Mouse (Mus musculus) brain, embryonic 14.5 days (tissue): ENCODE measurements at regions not wholly inside any gene's neighbourhood (a gene's known extent, or its start where the extent isn't known, plus 50 kb on each side); places are given as distances from the start of the nearest gene placed in this dataset.

ENCODE experiments used
- CTCF ChIP-seq: fragments of 200-500 bp; IDR thresholded peaks from 2 replicates; pipeline ENCODE4 v1.5.1; 2012; ENCODE audit warnings: inconsistent platforms, mild to moderate bottlenecking, moderate library complexity, borderline replicate concordance; ENCODE audit not compliant: insufficient read depth, insufficient read length; ENCODE audit errors: extremely low read depth
- POLR2A ChIP-seq: fragments of 200-500 bp; IDR thresholded peaks from 2 replicates; pipeline ENCODE4 v1.6.1; 2012; ENCODE audit warnings: mild to moderate bottlenecking, inconsistent platforms, borderline replicate concordance; ENCODE audit not compliant: poor library complexity, insufficient read depth, insufficient read length, severe bottlenecking; ENCODE audit errors: extremely low read depth

DNA sequence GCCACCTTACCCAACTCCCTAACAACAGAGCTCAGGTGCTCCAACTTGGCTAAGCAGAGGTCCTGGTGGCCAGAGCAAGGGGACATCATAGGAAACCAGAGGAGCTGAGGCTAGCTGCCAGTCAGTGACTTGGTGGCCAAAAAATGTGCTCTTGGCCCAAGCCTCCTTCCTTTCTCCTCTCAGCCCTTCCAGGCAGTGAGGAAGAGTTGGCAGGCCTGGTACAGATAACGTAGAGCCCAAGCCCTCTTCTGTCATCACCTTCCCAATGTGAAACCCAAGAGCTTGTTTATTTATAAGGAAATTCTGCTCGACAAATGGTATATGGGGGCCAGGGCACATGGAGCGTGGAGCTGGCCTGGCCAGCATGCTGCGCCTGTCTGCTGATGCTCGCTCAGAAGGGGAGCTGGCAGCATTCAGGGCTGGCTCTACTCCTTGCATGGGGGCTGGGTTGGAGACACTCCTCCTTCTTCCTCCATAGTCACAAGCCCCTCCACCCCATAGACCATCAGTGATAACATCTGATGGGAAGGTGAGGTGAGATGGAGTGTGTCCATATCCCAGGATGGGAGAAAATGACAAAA, 156.1 kb downstream of the Fgf18 start:
- TF ChIP-seq CTCF (no peak), POLR2A (no peak)
